Mouse (Mus musculus) liver, adult (tissue): ENCODE data around the gene Dmrt3.

Experiments
- GATA4 ChIP-seq: IDR thresholded peaks from 2 replicates; pipeline ENCODE4 v1.6.1; 2014; ENCODE audit warnings: mild to moderate bottlenecking, low read length; ENCODE audit not compliant: insufficient replicate concordance

Dmrt3 gene

GRCm38 (mm10) chr19:25610015-25610410, at the start of gene Dmrt3:
Gene Dmrt3, plus strand, starts transcription at chr19:25610301.
- TF ChIP-seq GATA4: no peak

- no peak for TF ChIP-seq GATA4
Observed at GRCm38 (mm10) chr19:25564430-25564829, 45.7 kb upstream of the Dmrt3 start.

- no peak for TF ChIP-seq GATA4
Observed at GRCm38 (mm10) chr19:25569778-25570177, 40.3 kb upstream of the Dmrt3 start.

GRCm38 (mm10) chr19:25574431-25574830, 35.7 kb upstream of the Dmrt3 start:
- no peak for TF ChIP-seq GATA4

- TF ChIP-seq GATA4: no peak
Observed at GRCm38 (mm10) chr19:25574981-25575814, 34.9 kb upstream of the Dmrt3 start.

- TF ChIP-seq GATA4: no peak
Observed at GRCm38 (mm10) chr19:25578358-25578757, 31.7 kb upstream of the Dmrt3 start.

GRCm38 (mm10) chr19:25579440-25579839, 30.7 kb upstream of the Dmrt3 start:
- TF ChIP-seq GATA4: no peak

GRCm38 (mm10) chr19:25597717-25598232, 12.3 kb upstream of the Dmrt3 start:
- TF ChIP-seq GATA4: no peak

- TF ChIP-seq GATA4: no peak
Observed at GRCm38 (mm10) chr19:25598626-25599025, 11.5 kb upstream of the Dmrt3 start.

GRCm38 (mm10) chr19:25601966-25602365, 8.1 kb upstream of the Dmrt3 start:
- TF ChIP-seq GATA4: no peak

GRCm38 (mm10) chr19:25607461-25608205, 2.5 kb upstream of the Dmrt3 start:
- TF ChIP-seq GATA4: no peak

- TF ChIP-seq GATA4: no peak
Observed at GRCm38 (mm10) chr19:25608206-25608580, 1.9 kb upstream of the Dmrt3 start.

GRCm38 (mm10) chr19:25608961-25609850, 895 bp upstream of the Dmrt3 start:
- no peak for TF ChIP-seq GATA4

GRCm38 (mm10) chr19:25610411-25611111, 460 bp downstream of the Dmrt3 start:
- TF ChIP-seq GATA4: no peak
